Mouse (Mus musculus) cerebellum, adult 2 months (tissue): ENCODE data around the gene Calm3.

ENCODE experiments used
- CTCF ChIP-seq: fragments of 200-500 bp; IDR thresholded peaks from 2 replicates; pipeline ENCODE4 v1.5.1; 2011; ENCODE audit warnings: low read depth, mild to moderate bottlenecking, control low read depth, low read length, moderate library complexity, borderline replicate concordance; ENCODE audit not compliant: insufficient read depth
- POLR2A ChIP-seq: fragments of 200-500 bp; IDR thresholded peaks from 2 replicates; pipeline ENCODE4 v1.6.1; 2011; ENCODE audit warnings: low read length, control low read depth, borderline replicate concordance; ENCODE audit not compliant: insufficient read depth

DNA sequence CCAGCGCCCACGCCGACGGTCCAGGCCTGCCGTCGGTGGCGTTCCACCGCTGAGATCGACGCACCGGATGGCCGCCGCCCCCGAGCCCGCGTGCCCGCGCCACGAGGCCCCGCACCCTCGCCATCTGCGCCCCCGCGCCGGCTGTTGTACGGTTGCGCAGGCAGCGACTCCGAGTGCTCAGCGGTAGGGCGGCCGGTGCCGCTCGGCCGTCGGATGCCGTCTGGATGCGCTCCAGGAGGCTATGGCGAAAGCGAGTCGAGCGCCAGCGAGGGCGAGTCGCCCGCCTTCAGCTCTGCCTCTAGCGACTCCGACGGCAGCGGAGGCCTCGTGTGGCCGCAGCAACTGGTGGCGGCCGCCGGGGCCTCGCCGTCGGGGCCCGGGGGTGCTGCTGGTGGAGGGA, 38.0 kb downstream of the Calm3 start:
- TF ChIP-seq POLR2A (no peak), CTCF (no peak)
